Mouse (Mus musculus): ENCODE results near the gene Arpc5l. TPM values are rescaled to one million over a fixed set of nuclear protein-coding genes. Genes with fewer than 3 reads are reported as not detected.

The Arpc5l gene
- polyA plus RNA-seq, 1 experiment = 34.4 TPM

DNA sequence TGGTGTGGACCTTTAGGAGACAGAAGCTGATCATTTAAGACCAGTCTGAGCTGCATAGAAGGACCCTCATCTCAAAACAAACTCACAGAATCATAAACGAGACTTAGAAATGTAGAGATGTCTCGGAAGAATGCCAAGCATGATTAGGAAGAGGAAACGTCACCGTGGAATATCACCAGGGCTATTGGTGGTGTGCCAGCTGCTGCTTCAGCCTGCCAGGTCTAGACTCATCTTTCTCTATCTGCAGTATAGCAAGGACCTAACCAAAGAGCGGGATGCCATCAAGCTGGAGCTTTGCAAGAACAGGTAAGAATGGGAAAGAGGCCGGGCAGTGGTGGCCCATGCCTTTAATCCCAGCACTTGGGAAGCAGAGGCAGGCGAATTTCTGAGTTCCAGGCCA, 31.4 kb upstream of the Arpc5l start:
- Histone ChIP-seq H3K27ac (ENCODE audit: insufficient read depth, low read depth, low read length) (no peak overlapping the region), H3K4me3 (ENCODE audit: insufficient read depth, low read depth, low read length) (no peak overlapping the region), H3K27me3 (replicated peaks; ENCODE audit: control insufficient read depth, insufficient read depth, low read length) (no peaks in the 10 kb centered on the region), H3K36me3 (ENCODE audit: control insufficient read depth, insufficient read depth, low read length) (no peaks in the 10 kb centered on the region), H3K4me1 (ENCODE audit: control insufficient read depth, insufficient read depth, low read length) (no peaks in the 10 kb centered on the region)
- peak; percentile 16 for DNase-seq
- 78% methylated on average over 7 of the region's 7 CpGs for WGBS
- TF ChIP-seq CTCF (conservative IDR thresholded peaks at IDR 0.05; ENCODE audit: insufficient read depth, insufficient read length, low read depth, low read length) = no peak
- no peak for TF ChIP-seq POLR2A (IDR thresholded peaks at IDR 0.05; ENCODE audit: low read depth, low read length)

DNA sequence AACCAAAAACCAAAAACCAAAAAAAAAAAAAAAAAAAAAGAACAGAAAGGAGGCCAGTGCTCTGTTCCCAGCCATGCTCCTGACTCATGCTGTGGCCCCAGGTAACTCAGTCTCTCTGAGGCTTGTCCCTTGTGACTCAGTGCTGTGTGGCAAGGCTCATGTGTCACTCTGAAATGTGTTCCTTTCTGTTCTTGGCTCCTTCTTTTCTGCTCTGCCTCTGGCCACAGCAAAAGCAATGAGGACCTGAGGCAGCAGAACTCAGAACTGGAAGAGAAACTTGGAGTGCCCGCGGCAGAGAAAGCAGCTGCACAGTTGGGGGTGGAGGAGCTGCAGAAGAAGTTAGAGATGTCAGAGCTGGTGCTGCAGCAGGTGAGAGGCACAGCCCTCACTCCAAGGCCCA, 31.0 kb upstream of the Arpc5l start:
- no peaks in the 10 kb centered on the region for H3K4me1 ChIP-seq (ENCODE audit: control insufficient read depth, insufficient read depth, low read length)
- TF ChIP-seq CTCF (conservative IDR thresholded peaks at IDR 0.05; ENCODE audit: insufficient read depth, insufficient read length, low read depth, low read length) (no peak), POLR2A (IDR thresholded peaks at IDR 0.05; ENCODE audit: low read depth, low read length) (no peak)
- no peak for DNase-seq
- H3K4me3 ChIP-seq (ENCODE audit: insufficient read depth, low read depth, low read length) = no peak overlapping the region
- WGBS = 70% methylated on average over 2 of the region's 2 CpGs
- H3K36me3 ChIP-seq (ENCODE audit: control insufficient read depth, insufficient read depth, low read length) = no peaks in the 10 kb centered on the region
- H3K27ac ChIP-seq (ENCODE audit: insufficient read depth, low read depth, low read length) = no peak overlapping the region
- H3K27me3 ChIP-seq (replicated peaks; ENCODE audit: control insufficient read depth, insufficient read depth, low read length) = no peaks in the 10 kb centered on the region

DNA sequence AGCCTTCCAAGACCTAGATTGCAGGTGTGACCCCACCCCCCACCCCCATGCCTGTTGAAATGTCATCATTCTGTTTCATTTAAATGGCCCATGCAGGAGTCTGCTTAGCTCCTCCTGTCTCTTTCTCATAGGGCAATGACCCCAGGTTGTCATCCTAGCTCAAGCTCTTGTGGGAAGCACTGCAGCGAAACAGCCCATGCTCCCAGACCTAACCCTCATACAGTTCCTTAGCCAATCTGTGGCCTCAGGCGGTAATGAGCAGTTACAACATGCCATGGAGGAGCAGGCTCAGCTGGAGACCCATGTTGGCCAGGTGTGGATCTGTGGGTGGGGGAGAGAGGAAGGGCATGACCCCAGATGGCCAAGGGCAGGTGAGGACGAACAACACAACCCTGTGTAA, 30.0 kb upstream of the Arpc5l start:
- WGBS = 84% methylated on average over 3 of the region's 3 CpGs

DNA sequence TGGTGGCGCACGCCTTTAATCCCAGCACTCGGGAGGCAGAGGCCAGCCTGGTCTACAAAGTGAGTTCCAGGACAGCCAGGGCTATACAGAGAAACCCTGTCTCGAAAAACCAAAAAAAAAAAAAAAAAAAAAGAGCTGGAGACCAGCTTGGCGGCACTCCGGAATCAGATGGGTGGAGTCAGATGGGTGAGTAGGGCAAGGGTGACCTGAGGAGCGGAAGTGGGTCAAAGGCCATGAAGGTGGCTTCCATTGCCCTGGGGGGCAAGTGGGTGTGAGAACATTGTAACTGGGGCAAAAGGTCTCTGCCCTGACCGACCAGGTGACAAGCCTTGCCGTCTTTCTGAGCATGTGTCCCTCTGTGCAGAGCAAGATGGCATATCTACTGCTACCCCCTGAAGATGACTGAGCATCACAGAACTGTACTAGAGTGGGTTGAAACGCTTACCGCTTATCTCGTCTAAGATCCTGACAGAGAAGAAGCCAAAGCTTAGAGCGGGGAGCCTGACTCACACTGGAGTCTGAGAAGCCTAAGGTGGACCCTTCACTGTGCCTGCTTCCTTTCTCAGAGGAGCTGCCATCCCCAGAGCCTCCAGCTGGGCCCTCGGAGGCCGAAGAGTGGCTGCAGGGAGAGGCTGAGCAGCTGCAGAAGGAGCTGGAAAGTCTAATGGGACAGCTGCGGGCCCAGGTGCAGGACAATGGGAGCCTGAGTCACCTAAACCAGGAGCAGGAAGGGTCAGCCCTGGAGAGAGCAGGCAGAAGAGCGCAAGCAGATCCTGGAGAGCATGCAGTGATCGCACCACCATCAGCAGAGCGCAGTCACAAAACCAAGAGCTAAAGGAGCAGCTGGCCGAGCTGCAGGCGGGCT, 29.0 kb upstream of the Arpc5l start:
- WGBS = 85% methylated on average over 21 of the region's 21 CpGs
- no peaks in the 10 kb centered on the region for H3K27me3 ChIP-seq (replicated peaks; ENCODE audit: control insufficient read depth, insufficient read depth, low read length)

More for the DNA sequence above, 30.0 kb upstream of the Arpc5l start:
- Histone ChIP-seq H3K36me3 (ENCODE audit: control insufficient read depth, insufficient read depth, low read length) (no peaks in the 10 kb centered on the region), H3K4me3 (ENCODE audit: insufficient read depth, low read depth, low read length) (no peak overlapping the region), H3K27me3 (replicated peaks; ENCODE audit: control insufficient read depth, insufficient read depth, low read length) (no peaks in the 10 kb centered on the region), H3K4me1 (ENCODE audit: control insufficient read depth, insufficient read depth, low read length) (no peaks in the 10 kb centered on the region), H3K27ac (ENCODE audit: insufficient read depth, low read depth, low read length) (no peak overlapping the region)
- TF ChIP-seq POLR2A (IDR thresholded peaks at IDR 0.05; ENCODE audit: low read depth, low read length) = no peak
- TF ChIP-seq CTCF (conservative IDR thresholded peaks at IDR 0.05; ENCODE audit: insufficient read depth, insufficient read length, low read depth, low read length) = no peak
- DNase-seq = no peak

DNA sequence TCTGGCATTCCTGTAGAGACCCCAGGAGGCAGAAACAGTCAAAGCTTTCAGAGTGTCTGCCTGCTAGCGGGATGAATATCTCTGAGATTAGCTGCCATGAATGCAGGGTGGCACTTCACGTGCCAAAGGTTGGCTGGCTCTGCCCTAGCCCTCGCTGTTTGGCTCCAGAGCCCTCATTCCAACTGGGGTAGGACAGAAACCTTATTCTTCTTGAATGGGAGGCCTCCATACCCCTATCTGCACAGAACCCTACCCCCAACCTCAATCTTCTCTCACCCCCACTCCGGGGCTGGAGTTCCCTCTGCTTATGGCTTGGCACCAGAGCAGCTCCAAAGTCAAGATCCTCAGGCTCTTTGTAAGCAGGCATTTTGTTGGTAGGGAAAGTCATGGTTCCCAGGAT, 27.3 kb upstream of the Arpc5l start:
- TF ChIP-seq CTCF (conservative IDR thresholded peaks at IDR 0.05; ENCODE audit: insufficient read depth, insufficient read length, low read depth, low read length) = no peak
- TF ChIP-seq POLR2A (IDR thresholded peaks at IDR 0.05; ENCODE audit: low read depth, low read length) = no peak
- H3K4me1 ChIP-seq (ENCODE audit: control insufficient read depth, insufficient read depth, low read length) = no peaks in the 10 kb centered on the region
- no peak overlapping the region for H3K4me3 ChIP-seq (ENCODE audit: insufficient read depth, low read depth, low read length)
- no peaks in the 10 kb centered on the region for H3K36me3 ChIP-seq (ENCODE audit: control insufficient read depth, insufficient read depth, low read length)
- DNase-seq = no peak
- H3K27me3 ChIP-seq (replicated peaks; ENCODE audit: control insufficient read depth, insufficient read depth, low read length) = no peaks in the 10 kb centered on the region
- H3K27ac ChIP-seq (ENCODE audit: insufficient read depth, low read depth, low read length) = no peak overlapping the region
- 84% methylated on average over 4 of the region's 4 CpGs for WGBS

More for the DNA sequence above, 29.0 kb upstream of the Arpc5l start:
- Histone ChIP-seq H3K4me1 (ENCODE audit: control insufficient read depth, insufficient read depth, low read length) (no peaks in the 10 kb centered on the region), H3K36me3 (ENCODE audit: control insufficient read depth, insufficient read depth, low read length) (no peaks in the 10 kb centered on the region), H3K4me3 (ENCODE audit: insufficient read depth, low read depth, low read length) (no peak overlapping the region), H3K27ac (ENCODE audit: insufficient read depth, low read depth, low read length) (no peak overlapping the region)
- TF ChIP-seq CTCF (conservative IDR thresholded peaks at IDR 0.05; ENCODE audit: insufficient read depth, insufficient read length, low read depth, low read length) = no peak
- no peak for TF ChIP-seq POLR2A (IDR thresholded peaks at IDR 0.05; ENCODE audit: low read depth, low read length)
- DNase-seq = no peak

DNA sequence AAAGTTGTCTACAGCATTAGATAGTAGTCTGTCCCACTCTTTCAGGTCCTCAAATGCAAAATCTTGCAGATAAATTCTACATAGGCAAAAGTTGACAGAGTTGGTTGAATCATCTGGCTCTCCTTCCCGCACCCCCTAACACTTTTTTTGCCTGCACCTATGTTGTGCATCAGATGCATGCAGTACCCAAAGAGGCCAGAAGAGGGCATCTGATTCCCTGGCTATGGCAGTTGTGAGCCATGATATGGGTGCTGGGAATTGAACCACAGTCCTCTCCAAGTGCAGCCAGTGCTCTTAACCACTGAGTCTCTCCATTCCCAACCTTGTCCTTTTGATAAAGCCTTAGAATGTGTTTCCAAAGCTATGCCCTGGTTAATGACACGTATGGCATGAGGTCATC, 21.7 kb upstream of the Arpc5l start:
- DNase-seq = no peak
- Histone ChIP-seq H3K27ac (ENCODE audit: insufficient read depth, low read depth, low read length) (no peak overlapping the region), H3K4me3 (ENCODE audit: insufficient read depth, low read depth, low read length) (no peak overlapping the region), H3K36me3 (ENCODE audit: control insufficient read depth, insufficient read depth, low read length) (no peaks in the 10 kb centered on the region), H3K4me1 (ENCODE audit: control insufficient read depth, insufficient read depth, low read length) (no peaks in the 10 kb centered on the region), H3K27me3 (replicated peaks; ENCODE audit: control insufficient read depth, insufficient read depth, low read length) (no peaks in the 10 kb centered on the region)
- TF ChIP-seq POLR2A (IDR thresholded peaks at IDR 0.05; ENCODE audit: low read depth, low read length) (no peak), CTCF (conservative IDR thresholded peaks at IDR 0.05; ENCODE audit: insufficient read depth, insufficient read length, low read depth, low read length) (0 out of 2 replicates have a peak, but pooled peaks have one; percentile 10)
- 97% methylated on average over 2 of the region's 2 CpGs for WGBS

DNA sequence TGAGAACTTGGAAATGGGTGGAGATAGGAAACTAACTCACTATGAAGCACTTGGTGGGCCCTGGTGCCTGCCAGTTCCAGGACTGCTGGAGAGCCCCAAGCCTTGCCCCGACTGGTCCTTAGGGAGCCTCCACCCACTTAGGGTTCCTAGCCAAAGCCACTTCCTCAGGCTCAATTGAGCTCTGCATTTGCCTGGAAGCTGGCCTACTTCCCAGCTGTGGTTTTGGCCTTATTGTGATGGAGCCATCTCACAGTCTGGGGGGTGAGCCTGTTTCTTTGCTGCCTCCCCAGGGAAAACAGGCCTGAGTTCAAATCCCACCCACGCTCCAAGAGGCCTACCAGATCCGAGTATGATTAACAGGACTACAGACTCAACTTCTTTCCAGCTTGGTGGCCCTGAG, 18.6 kb upstream of the Arpc5l start:
- Histone ChIP-seq H3K27me3 (replicated peaks; ENCODE audit: control insufficient read depth, insufficient read depth, low read length) (no peaks in the 10 kb centered on the region), H3K36me3 (ENCODE audit: control insufficient read depth, insufficient read depth, low read length) (no peaks in the 10 kb centered on the region), H3K4me1 (ENCODE audit: control insufficient read depth, insufficient read depth, low read length) (no peaks in the 10 kb centered on the region), H3K4me3 (ENCODE audit: insufficient read depth, low read depth, low read length) (no peak overlapping the region), H3K27ac (ENCODE audit: insufficient read depth, low read depth, low read length) (no peak overlapping the region)
- WGBS = 66% methylated on average over 3 of the region's 3 CpGs
- DNase-seq = peak; percentile 55
- TF ChIP-seq POLR2A (IDR thresholded peaks at IDR 0.05; ENCODE audit: low read depth, low read length) (no peak), CTCF (conservative IDR thresholded peaks at IDR 0.05; ENCODE audit: insufficient read depth, insufficient read length, low read depth, low read length) (no peak)
